Mouse (Mus musculus) liver, embryonic 14.5 days (tissue): ENCODE data around the gene Med16.

Experiments
- CTCF ChIP-seq: IDR thresholded peaks from 2 replicates; pipeline ENCODE4 v1.5.1; 2016; ENCODE audit warnings: antibody characterized with exemption, low read depth, control low read depth
- EP300 ChIP-seq: IDR thresholded peaks from 2 replicates; pipeline ENCODE4 v1.6.1; 2016; ENCODE audit warnings: antibody characterized with exemption, low read depth

DNA sequence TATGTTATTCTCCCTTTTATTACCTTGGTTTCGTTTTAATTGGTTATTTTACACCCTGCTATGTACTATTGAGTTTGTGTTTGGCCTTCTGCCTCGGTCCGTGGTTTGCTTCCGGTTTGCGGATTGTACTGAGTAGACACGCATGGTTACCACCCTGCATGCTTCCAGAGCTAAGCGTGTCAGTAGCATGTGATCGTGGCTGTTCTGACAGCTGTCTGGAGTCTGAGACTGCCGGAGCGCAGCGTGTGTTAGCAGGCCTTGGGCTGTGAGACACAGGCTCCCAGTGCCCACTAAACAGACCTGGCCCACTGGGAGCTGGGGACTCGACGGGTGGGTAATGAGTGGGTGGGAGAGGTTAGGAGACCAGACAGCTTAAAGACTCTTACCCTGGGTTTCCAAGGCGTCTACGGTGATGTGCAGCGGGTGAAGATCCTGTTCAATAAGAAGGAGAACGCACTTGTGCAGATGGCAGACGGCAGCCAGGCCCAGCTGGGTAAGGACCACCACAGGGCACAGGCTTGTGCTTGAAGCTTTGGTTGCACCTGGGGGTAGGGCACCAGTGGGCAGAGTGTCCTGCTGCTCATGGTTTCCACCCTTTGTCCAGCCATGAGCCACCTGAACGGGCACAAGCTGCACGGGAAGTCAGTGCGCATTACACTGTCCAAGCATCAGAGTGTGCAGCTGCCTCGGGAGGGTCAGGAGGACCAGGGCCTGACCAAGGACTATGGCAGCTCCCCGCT, 46.5 kb downstream of the Med16 start:
- no peak for TF ChIP-seq EP300
- TF ChIP-seq CTCF, result no peak
